Mouse (Mus musculus) thymus, adult 2 months (tissue): Measurements from ENCODE around the gene Ptgr2.

Experiments
- CTCF ChIP-seq: fragments of 200-500 bp; IDR thresholded peaks from 2 replicates; pipeline ENCODE4 v1.5.1; 2012; ENCODE audit warnings: mild to moderate bottlenecking, control low read depth, low read length, moderate library complexity, borderline replicate concordance; ENCODE audit not compliant: control insufficient read depth, poor library complexity, insufficient read depth; ENCODE audit errors: extremely low read depth
- POLR2A ChIP-seq: fragments of 200-500 bp; IDR thresholded peaks from 2 replicates; pipeline ENCODE4 v1.6.1; 2012; ENCODE audit warnings: mild to moderate bottlenecking, low read length, control low read depth, moderate library complexity; ENCODE audit not compliant: control insufficient read depth, poor library complexity, insufficient read depth; ENCODE audit errors: extremely low read depth

GRCm38 (mm10) chr12:84273366-84273765 is 11.7 kb upstream of the Ptgr2 start:
- TF ChIP-seq CTCF (no peak), POLR2A (no peak)
